Mouse (Mus musculus) left cerebral cortex, adult 8-10 months (tissue): ENCODE results near the gene Slc25a31. TPM values are rescaled to one million over a fixed set of nuclear protein-coding genes. Genes with fewer than 3 reads are reported as not detected.

Experiments used
- DNase-seq, 2 experiments: peaks; one replicate each; pipeline ENCODE4 v3.0.0; 2022; ENCODE audit warnings: low spot score in 2 of 2
- total RNA-seq, 4 experiments: library from RNA; stranded (reverse); gene quantifications; 2 replicates each; pipeline ENCODE4 v1.2.4; 2022

Gene Slc25a31
- total RNA-seq, 4 experiments from 2014 or later: 0.30 to 0.34 (median 0.33) TPM; not detected in 1

DNA sequence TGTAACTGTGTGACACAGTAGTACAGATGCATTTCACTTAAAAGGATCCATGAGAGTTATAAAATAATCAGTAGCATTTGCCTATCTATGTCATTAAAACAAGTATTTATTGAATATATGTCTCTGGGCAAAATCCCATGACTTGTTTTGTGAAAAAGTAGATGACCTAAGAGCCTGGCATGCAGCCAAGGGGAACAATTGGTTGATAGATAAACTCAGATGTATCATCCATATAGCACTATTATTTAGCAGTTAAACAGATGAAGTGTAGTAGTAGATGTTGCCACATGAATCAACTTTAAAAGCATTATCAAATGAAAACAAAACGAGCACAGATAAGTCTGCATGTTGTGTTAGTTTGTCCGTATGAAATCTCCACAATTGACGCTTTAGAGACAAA, 10.4 kb downstream of the Slc25a31 start:
- no peak for DNase-seq

- no peak for DNase-seq
These were observed 29.8 kb downstream of the Slc25a31 start for GRCm38 (mm10) chr3:40738381-40738912.

- DNase-seq: no peak
These were observed 35.6 kb downstream of the Slc25a31 start, which contains the start of gene Hspa4l for GRCm38 (mm10) chr3:40744024-40744835. Hspa4l (plus strand) TSS chr3:40744495.

DNA sequence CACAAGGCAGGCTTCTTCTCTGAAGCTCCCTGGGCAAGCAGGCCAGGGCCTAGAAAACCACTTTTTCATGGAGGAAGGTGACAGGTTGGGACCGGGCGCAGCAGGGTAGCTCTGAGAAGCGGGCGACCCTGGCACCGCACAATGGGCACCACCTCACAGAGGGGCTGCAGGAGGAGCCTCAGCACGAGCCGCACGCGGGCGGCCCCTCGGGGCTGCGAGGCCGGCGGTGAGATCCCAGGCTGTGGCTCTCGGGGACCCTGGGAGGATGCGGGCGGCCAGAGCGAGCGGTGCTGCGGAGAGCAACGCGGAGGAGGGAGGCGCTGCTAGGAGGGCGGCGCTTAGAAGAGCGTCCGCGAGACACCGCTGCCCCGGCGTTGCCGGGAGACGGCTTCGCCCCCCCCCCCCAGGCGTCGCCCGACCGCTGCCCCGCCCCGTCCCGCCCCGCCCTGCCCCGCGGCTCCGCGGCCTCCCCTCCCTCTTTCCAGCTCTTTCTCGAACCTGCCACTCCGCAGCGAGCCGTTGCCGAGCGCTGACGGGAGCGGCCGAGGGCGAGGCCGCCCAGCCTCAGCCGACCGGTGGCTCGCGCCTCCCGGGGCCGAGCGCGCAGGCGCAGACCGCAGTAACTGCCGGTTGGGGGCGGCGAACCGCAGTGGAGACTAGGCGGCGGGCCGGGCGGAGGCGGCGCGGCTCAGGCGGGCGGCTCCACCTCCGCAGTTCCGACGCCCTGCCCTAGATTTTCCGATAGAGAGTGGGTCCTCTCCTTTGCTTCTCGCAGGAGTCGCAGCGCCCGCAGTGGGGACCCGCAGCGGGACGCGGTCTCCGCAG, 36.4 kb downstream of the Slc25a31 start:
- peak; percentile 88 for DNase-seq

GRCm38 (mm10) chr3:40745661-40746547, 37.2 kb downstream of the Slc25a31 start:
- no peak for DNase-seq

GRCm38 (mm10) chr3:40760746-40761145, 52.1 kb downstream of the Slc25a31 start:
- no peak for DNase-seq

DNA sequence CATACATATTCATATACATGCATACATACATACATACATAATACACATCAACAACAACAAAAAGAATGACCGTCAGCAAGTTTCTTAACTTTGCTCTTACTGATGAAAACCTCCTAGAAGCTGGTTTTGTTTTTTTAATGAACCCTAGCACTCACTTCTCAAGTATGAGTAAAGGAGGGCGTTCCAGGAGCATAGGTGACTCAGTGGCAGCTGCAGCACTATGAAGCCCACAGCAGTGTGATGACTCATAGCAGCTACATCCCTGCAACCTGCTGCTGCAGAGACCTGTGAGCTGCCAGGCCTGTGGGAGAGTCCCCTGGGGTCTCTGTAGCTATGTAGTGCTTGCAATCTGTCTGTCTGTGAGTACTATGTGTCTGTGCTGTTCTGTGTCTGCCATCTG, 52.7 kb downstream of the Slc25a31 start:
- peak in 1 of 2 experiments; percentile 12 for DNase-seq

Other genes starting within 250 kb of the Slc25a31 start
- 1 to 10 TPM; 6.3 to 7.6 (median 6.9) TPM for gene Intu, start 177.6 kb upstream of the Slc25a31 start, total RNA-seq
- 100 to 1,000 TPM; 146 to 158 (median 154) TPM for gene Hspa4l, start 35.6 kb downstream of the Slc25a31 start, total RNA-seq
- gene Plk4, start 91.2 kb downstream of the Slc25a31 start, total RNA-seq: 1 to 10 TPM; 3.6 to 6.4 (median 5.1) TPM
- 10 to 100 TPM; 15.3 to 19.8 (median 16.7) TPM for gene Mfsd8, start 138.0 kb downstream of the Slc25a31 start, total RNA-seq
- 10 to 100 TPM; 12.4 to 15.1 (median 13.3) TPM for gene Abhd18, start 138.1 kb downstream of the Slc25a31 start, total RNA-seq
- gene 1700034I23Rik, start 193.7 kb downstream of the Slc25a31 start, total RNA-seq: under 1 TPM in 2 of 4 experiments, not detected in 2; 0.15 to 0.41 TPM
- gene Larp1b, start 241.0 kb downstream of the Slc25a31 start, total RNA-seq: 10 to 100 TPM; 19.7 to 23.1 (median 22.4) TPM